ENCODE assay signal across 13 mouse cellular contexts in the genomic region with DNA sequence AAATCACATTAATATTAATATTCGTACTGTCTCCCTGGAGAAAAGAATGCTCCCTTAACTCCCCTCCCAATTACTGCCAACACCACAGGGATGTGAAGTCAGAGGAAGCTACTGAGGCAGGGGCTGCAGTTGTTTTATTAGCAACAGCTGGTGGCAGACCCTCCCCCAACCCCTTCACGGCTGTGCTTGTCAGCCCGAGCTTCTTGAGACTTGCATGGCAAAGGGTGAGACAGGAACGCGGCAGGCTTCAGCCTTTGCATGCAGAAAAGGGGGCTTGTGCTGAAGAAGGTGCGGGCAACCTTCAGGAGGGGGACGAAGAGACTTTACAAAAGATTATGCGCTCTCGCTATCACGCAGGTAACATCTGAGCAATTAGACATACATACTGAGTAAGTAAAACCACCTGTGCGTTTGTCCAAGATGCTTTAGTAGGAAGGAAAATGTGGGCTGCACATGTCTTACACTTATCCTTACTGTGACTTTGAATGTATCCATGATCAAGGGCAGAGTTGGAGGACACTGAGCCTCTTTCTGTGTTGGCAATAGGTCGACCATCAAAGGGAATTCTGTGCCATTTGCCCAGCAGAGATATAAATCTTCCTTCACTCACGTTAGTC.
DNase-seq lines count a peak whose midpoint lies in the region; ATAC-seq lines count a peak whose summit lies in the region.
"Had no signal": no experiment of that assay in that cellular context is flagged by ENCODE, and none has a peak within 500 bp of the region (broad histone marks: within the 10 kb centered on the region; RNA-seq: fewer than 3 reads in every experiment).

No protein-coding gene starts in this region.

- H3K27me3 ChIP-seq in forebrain, embryonic 10.5 days (ENCODE audit: poor library complexity, severe bottlenecking): peaks cover 4% of the 10 kb centered on the region; the same call in 1 of the 2 replicates
- no peaks in the 10 kb centered on the region for H3K27me3 ChIP-seq in hindbrain, embryonic 15.5 days
- H3K27me3 ChIP-seq in midbrain, embryonic 14.5 days (ENCODE audit: control insufficient read depth, insufficient read depth, low read length): no peaks in the 10 kb centered on the region
- H3K27me3 ChIP-seq in intestine, embryonic 16.5 days (replicated peaks; ENCODE audit: control insufficient read depth, insufficient read depth, low read length): no peaks in the 10 kb centered on the region
- H3K27me3 ChIP-seq: intestine, embryonic 15.5 days had no signal

- H3K36me3 ChIP-seq in forebrain, embryonic 10.5 days (replicated peaks): no peaks in the 10 kb centered on the region
- no peaks in the 10 kb centered on the region for H3K36me3 ChIP-seq in hindbrain, embryonic 15.5 days
- no peaks in the 10 kb centered on the region for H3K36me3 ChIP-seq in midbrain, embryonic 14.5 days (ENCODE audit: control insufficient read depth, insufficient read depth, low read length)
- H3K36me3 ChIP-seq in intestine, embryonic 16.5 days (ENCODE audit: control insufficient read depth, insufficient read depth, low read length): no peaks in the 10 kb centered on the region
- H3K36me3 ChIP-seq: intestine, embryonic 15.5 days had no signal

- H3K4me1 ChIP-seq in forebrain, embryonic 10.5 days: peaks cover 33% of the 10 kb centered on the region
- peaks cover 14% of the 10 kb centered on the region for H3K4me1 ChIP-seq in hindbrain, embryonic 15.5 days (replicated peaks)
- peaks cover 14% of the 10 kb centered on the region; the same call in 1 of the 2 replicates for H3K4me1 ChIP-seq in midbrain, embryonic 14.5 days (ENCODE audit: control insufficient read depth, insufficient read depth, low read length)
- no peaks in the 10 kb centered on the region for H3K4me1 ChIP-seq in intestine, embryonic 16.5 days (ENCODE audit: control insufficient read depth, insufficient read depth, low read length)
- H3K4me1 ChIP-seq: intestine, embryonic 15.5 days had no signal

- H3K9me3 ChIP-seq in forebrain, embryonic 10.5 days: no peaks in the 10 kb centered on the region
- H3K9me3 ChIP-seq in hindbrain, embryonic 15.5 days: no peaks in the 10 kb centered on the region
- no peaks in the 10 kb centered on the region for H3K9me3 ChIP-seq in midbrain, embryonic 14.5 days (ENCODE audit: control insufficient read depth, low read length)
- H3K9me3 ChIP-seq in intestine, embryonic 16.5 days (ENCODE audit: control insufficient read depth, low read length): no peaks in the 10 kb centered on the region
- H3K9me3 ChIP-seq: intestine, embryonic 15.5 days had no signal

- WGBS in forebrain, embryonic 10.5 days: 32% methylated on average over 13 of the region's 13 CpGs
- 24% methylated on average over 13 of the region's 13 CpGs for WGBS in hindbrain, embryonic 15.5 days
- 39% methylated on average over 13 of the region's 13 CpGs for WGBS in midbrain, embryonic 14.5 days
- WGBS in intestine, embryonic 16.5 days: 33% methylated on average over 13 of the region's 13 CpGs

- peak; percentile 45; the same call in 1 of the 2 replicates for ATAC-seq in hindbrain, embryonic 15.5 days (ENCODE audit: low FRiP score, low read depth)
- ATAC-seq in midbrain, embryonic 14.5 days (ENCODE audit: low FRiP score, low TSS enrichment): no peak
- no peak for ATAC-seq in intestine, embryonic 16.5 days
- ATAC-seq: intestine, embryonic 15.5 days had no signal

- peak overlapping the region; percentile 30; the same call in 1 of the 2 replicates for H3K4me2 ChIP-seq in hindbrain, embryonic 15.5 days
- H3K4me2 ChIP-seq in midbrain, embryonic 14.5 days (ENCODE audit: low read length): peak overlapping the region; percentile 8; the same call in 1 of the 2 replicates
- no peak overlapping the region for H3K4me2 ChIP-seq in intestine, embryonic 16.5 days (ENCODE audit: low read depth, low read length)
- H3K4me2 ChIP-seq: heart, embryonic 11.5 days; intestine, embryonic 15.5 days had no signal

- H3K9ac ChIP-seq in hindbrain, embryonic 15.5 days: no peak overlapping the region
- no peak overlapping the region for H3K9ac ChIP-seq in midbrain, embryonic 14.5 days (replicated peaks; ENCODE audit: low read length)
- H3K9ac ChIP-seq in intestine, embryonic 16.5 days (ENCODE audit: low read depth, low read length): no peak overlapping the region
- H3K9ac ChIP-seq: intestine, embryonic 15.5 days; liver, embryonic 14.5 days had no signal

- H3K4me3 ChIP-seq in forebrain, embryonic 10.5 days: no peak overlapping the region; the same call in none of the 2 replicates
- H3K4me3 ChIP-seq in hindbrain, embryonic 15.5 days: no peak overlapping the region
- H3K4me3 ChIP-seq in midbrain, embryonic 14.5 days (replicated peaks; ENCODE audit: low read depth, low read length): no peak overlapping the region
- H3K4me3 ChIP-seq in intestine, embryonic 16.5 days (ENCODE audit: low read length): no peak overlapping the region
- H3K4me3 ChIP-seq: intestine, embryonic 15.5 days had no signal

- H3K27ac ChIP-seq in forebrain, embryonic 10.5 days: peak overlapping the region; percentile 56; the same call in 1 of the 2 replicates
- H3K27ac ChIP-seq in hindbrain, embryonic 15.5 days (replicated peaks): no peak overlapping the region
- H3K27ac ChIP-seq in midbrain, embryonic 14.5 days (replicated peaks; ENCODE audit: low read depth, low read length): no peak overlapping the region
- H3K27ac ChIP-seq in intestine, embryonic 16.5 days (ENCODE audit: low read length): no peak overlapping the region
- H3K27ac ChIP-seq: intestine, embryonic 15.5 days; liver, embryonic 14.5 days had no signal

- DNase-seq in embryo, embryonic 10.5 days (ENCODE audit: low spot score): peak; percentile 79
- peak; percentile 45 for DNase-seq in forebrain, embryonic 10.5 days (ENCODE audit: extremely low spot score, low spot score)
- peak; percentile 56 for DNase-seq in midbrain, embryonic 14.5 days
- no peak for DNase-seq in urinary bladder, postnatal 4 days (ENCODE audit: low spot score in 2 of 2)
- DNase-seq in testis, postnatal 14 days (ENCODE audit: low spot score): no peak
- no peak for DNase-seq in cerebellum, adult 11-12 months
- DNase-seq: adrenal gland, postnatal 10 days; cerebellum, adult 9-11 months had no signal

Comparison
In these comparisons a context has a peak if more than half of its experiments do, and no peak if none do; other contexts are left out.
1. DNase-seq: peak in embryo, embryonic 10.5 days (single experiment), forebrain, embryonic 10.5 days (single experiment) and midbrain, embryonic 14.5 days (single experiment); none in urinary bladder, postnatal 4 days (0 of 2), testis, postnatal 14 days (single experiment) and cerebellum, adult 11-12 months (single experiment).